Mouse (Mus musculus): ENCODE measurements around the gene Neto2.

- TF ChIP-seq CTCF (conservative IDR thresholded peaks at IDR 0.05; ENCODE audit: insufficient read depth, insufficient read length, low read depth, low read length), result no peak
- no peak for TF ChIP-seq POLR2A (IDR thresholded peaks at IDR 0.05; ENCODE audit: low read depth, low read length)
Measured at GRCm38 (mm10) chr8:85623246-85623645, 77.5 kb downstream of the Neto2 start.

All from kidney, adult 2 months (tissue).